Mouse (Mus musculus) megakaryocyte, embryonic 14.5 days (primary cell): ENCODE measurements around the gene Inhbb. TPM values are rescaled to one million over a fixed set of nuclear protein-coding genes. Genes with fewer than 3 reads are reported as not detected.

Experiments
- H3K27me3 ChIP-seq: replicated peaks from 2 replicates; pipeline ENCODE3; 2012; ENCODE audit warnings: inconsistent platforms
- H3K36me3 ChIP-seq: replicated peaks from 2 replicates; pipeline ENCODE3; 2012; ENCODE audit warnings: low read length, inconsistent platforms, mixed read lengths
- H3K4me1 ChIP-seq: 2 replicates; pipeline ENCODE4 v1.6.1; 2012; ENCODE audit warnings: inconsistent platforms
- H3K4me3 ChIP-seq: replicated peaks from 2 replicates; pipeline ENCODE3; 2012; ENCODE audit warnings: moderate library complexity, mild to moderate bottlenecking, inconsistent platforms
- H3K9me3 ChIP-seq: 2 replicates; pipeline ENCODE4 v1.6.1; 2012; ENCODE audit warnings: inconsistent platforms
- FLI1 ChIP-seq: IDR thresholded peaks from 2 replicates; pipeline ENCODE4 v1.6.1; 2012; ENCODE audit warnings: low read length, inconsistent platforms, mixed read lengths
- GATA1 ChIP-seq: IDR thresholded peaks from 3 replicates; pipeline ENCODE4 v1.6.1; 2012; ENCODE audit warnings: mixed read lengths, low read length, inconsistent platforms, borderline replicate concordance
- polyA plus RNA-seq: library from polyadenylated mRNA; stranded (reverse); fragments of >175 nt; gene quantifications from 2 replicates; pipeline ENCODE4 v1.2.3, GENCODE M21; 2012; ENCODE audit warnings: low replicate concordance; ENCODE audit not compliant: insufficient read depth

The Inhbb gene
- polyA plus RNA-seq, 1 experiment, result 0.07 TPM

- peaks cover 44% of the 10 kb centered on the region for H3K27me3 ChIP-seq
- H3K9me3 ChIP-seq, result no peaks in the 10 kb centered on the region
- H3K4me3 ChIP-seq, result no peak overlapping the region
- TF ChIP-seq FLI1 (no peak), GATA1 (no peak)
- H3K36me3 ChIP-seq, result no peaks in the 10 kb centered on the region
- H3K4me1 ChIP-seq, result no peaks in the 10 kb centered on the region; the same call in 1 of the 2 replicates
These were observed 24.8 kb upstream of the Inhbb start for GRCm38 (mm10) chr1:119446753-119447283.

DNA sequence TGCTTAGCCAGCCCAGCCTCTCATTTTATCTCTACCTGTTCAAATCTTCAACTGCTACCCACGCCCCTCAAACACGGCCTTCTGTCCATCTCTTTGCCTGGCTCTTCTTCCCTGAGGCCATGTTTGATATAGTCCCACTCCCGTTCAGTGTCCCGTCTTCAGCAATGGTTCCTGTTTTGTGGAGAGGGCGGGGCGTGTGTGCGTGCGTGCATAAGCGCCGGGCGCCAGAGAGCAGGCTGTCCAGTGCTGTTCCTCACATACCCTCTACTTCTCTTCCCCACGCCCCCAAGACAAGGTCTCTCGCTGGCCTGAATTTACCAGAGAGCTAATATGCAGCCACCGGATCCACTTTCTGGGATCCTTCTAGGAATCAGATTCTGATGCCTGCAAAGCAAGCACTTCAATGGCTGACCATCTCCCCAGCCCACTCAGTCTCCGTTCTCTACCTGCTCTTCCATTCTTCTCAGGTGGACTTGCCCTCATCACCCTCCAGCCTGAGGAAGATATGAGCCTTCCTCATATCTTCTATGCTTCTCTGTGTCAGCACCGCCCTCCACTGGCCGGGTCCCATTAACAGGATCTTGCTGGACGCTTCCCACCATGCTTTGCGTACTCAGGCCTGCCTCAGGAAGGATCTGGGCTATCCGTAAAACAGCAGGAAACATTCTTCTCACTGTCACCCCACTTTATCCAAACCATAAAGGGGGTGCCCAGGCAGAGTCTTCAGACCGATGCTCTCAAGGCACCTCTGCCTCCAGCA lies 21.7 kb upstream of the Inhbb start:
- no peaks in the 10 kb centered on the region; the same call in 1 of the 2 replicates for H3K4me1 ChIP-seq
- H3K9me3 ChIP-seq, result peaks cover 3% of the 10 kb centered on the region; the same call in 1 of the 2 replicates
- TF ChIP-seq GATA1 (no peak), FLI1 (no peak)
- H3K27me3 ChIP-seq, result peaks cover 36% of the 10 kb centered on the region
- H3K36me3 ChIP-seq, result no peaks in the 10 kb centered on the region
- H3K4me3 ChIP-seq, result no peak overlapping the region

- no peak for TF ChIP-seq GATA1
- TF ChIP-seq FLI1, result no peak
- H3K4me3 ChIP-seq, result no peak overlapping the region
- no peaks in the 10 kb centered on the region; the same call in 1 of the 2 replicates for H3K4me1 ChIP-seq
- H3K36me3 ChIP-seq, result no peaks in the 10 kb centered on the region
- peaks cover 3% of the 10 kb centered on the region; the same call in 1 of the 2 replicates for H3K9me3 ChIP-seq
- H3K27me3 ChIP-seq, result peaks cover 34% of the 10 kb centered on the region
These were observed 20.9 kb upstream of the Inhbb start for GRCm38 (mm10) chr1:119442901-119443300.

DNA sequence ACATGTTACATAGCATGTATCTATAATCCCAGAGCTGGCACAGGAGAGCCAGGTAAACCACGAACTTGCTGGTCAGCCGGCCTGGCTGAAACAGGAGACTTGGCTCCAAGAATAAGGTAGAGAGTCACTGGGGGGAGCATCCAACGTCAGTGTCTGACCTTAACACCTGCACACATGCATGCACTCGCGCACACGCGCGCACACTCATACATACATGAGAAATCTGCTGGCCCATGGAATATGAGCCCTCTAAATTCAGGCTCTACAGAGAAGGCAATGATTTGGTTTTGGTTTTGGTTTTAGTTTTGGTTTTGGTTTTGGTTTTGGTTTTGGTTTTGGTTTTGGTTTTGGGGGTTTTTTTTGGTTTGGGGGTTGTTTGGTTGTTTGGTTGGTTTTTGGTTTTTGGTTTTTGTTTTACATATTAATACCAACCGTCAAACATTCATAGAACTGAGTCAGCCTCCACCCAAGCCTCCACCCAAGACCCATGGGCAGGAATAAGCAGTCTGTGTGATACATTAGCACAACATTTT lies 16.1 kb upstream of the Inhbb start:
- Histone ChIP-seq H3K4me3 (peak overlapping the region; percentile 4), H3K9me3 (peaks cover 17% of the 10 kb centered on the region), H3K27me3 (peaks cover 24% of the 10 kb centered on the region), H3K4me1 (no peaks in the 10 kb centered on the region), H3K36me3 (no peaks in the 10 kb centered on the region)
- TF ChIP-seq GATA1 (no peak), FLI1 (no peak)

- Histone ChIP-seq H3K36me3 (no peaks in the 10 kb centered on the region), H3K27me3 (peaks cover 22% of the 10 kb centered on the region), H3K4me1 (no peaks in the 10 kb centered on the region), H3K9me3 (peaks cover 17% of the 10 kb centered on the region), H3K4me3 (no peak overlapping the region)
- TF ChIP-seq FLI1, result no peak
- TF ChIP-seq GATA1, result no peak
These were observed 15.4 kb upstream of the Inhbb start for GRCm38 (mm10) chr1:119437401-119437800.

DNA sequence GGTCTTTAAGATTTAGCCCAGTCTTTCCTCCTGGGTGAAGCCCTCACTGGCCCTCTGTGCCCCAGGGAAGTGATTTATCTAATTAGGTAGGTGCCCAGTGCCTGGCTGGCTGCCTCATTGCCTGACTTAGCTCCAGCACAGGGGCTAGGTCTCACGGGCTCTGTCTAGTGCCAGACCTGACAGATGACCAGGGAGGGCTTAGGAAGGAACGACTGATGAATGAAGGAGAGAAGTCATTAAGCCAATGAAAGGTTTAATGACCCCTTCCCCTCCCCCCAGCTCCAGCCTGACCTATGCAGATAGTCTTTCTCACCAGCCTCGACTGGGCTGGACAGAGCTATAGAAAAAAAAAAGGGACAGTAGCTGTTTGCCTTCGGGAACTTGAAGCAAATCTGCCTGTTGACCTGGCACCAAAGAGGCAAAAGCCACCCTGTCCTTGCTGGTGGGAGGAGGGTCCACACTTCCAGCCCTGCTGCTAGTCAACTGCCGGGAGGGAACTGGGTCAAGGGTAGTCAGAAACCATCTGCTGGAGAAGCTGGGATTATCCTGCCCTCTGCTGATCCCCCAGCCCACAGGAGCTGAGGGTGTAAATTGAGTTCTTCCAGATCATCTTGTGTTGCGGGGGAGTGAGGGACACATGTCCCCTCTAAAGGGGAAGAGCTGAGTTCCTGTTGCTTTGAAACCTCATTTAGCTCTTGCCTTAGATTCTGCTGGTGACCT lies 2.3 kb upstream of the Inhbb start:
- Histone ChIP-seq H3K36me3 (no peaks in the 10 kb centered on the region), H3K9me3 (peaks cover 21% of the 10 kb centered on the region), H3K27me3 (peaks cover 82% of the 10 kb centered on the region), H3K4me1 (peaks cover 31% of the 10 kb centered on the region), H3K4me3 (no peak overlapping the region)
- no peak for TF ChIP-seq GATA1
- no peak for TF ChIP-seq FLI1

GRCm38 (mm10) chr1:119423510-119423909 lies 1.5 kb upstream of the Inhbb start:
- TF ChIP-seq FLI1 (no peak), GATA1 (no peak)
- no peaks in the 10 kb centered on the region for H3K36me3 ChIP-seq
- H3K9me3 ChIP-seq, result peaks cover 21% of the 10 kb centered on the region
- peaks cover 31% of the 10 kb centered on the region for H3K4me1 ChIP-seq
- H3K27me3 ChIP-seq, result peaks cover 89% of the 10 kb centered on the region
- no peak overlapping the region for H3K4me3 ChIP-seq

GRCm38 (mm10) chr1:119422460-119423015 lies 490 bp upstream of the Inhbb start:
- H3K36me3 ChIP-seq, result no peaks in the 10 kb centered on the region
- peaks cover 93% of the 10 kb centered on the region for H3K27me3 ChIP-seq
- TF ChIP-seq FLI1 (no peak), GATA1 (no peak)
- peaks cover 31% of the 10 kb centered on the region for H3K4me1 ChIP-seq
- H3K4me3 ChIP-seq, result peak overlapping the region; percentile 90
- H3K9me3 ChIP-seq, result peaks cover 21% of the 10 kb centered on the region

- no peak for TF ChIP-seq GATA1
- TF ChIP-seq FLI1, result no peak
- Histone ChIP-seq H3K36me3 (no peaks in the 10 kb centered on the region), H3K9me3 (peaks cover 19% of the 10 kb centered on the region), H3K4me1 (peaks cover 25% of the 10 kb centered on the region), H3K27me3 (peaks cover 98% of the 10 kb centered on the region), H3K4me3 (peak overlapping the region; percentile 90)
These were observed 968 bp downstream of the Inhbb start for GRCm38 (mm10) chr1:119420984-119421575.
